Mouse (Mus musculus) neural tube, embryonic 15.5 days (tissue): ENCODE measurements around the gene Trim56. TPM values are rescaled to one million over a fixed set of nuclear protein-coding genes. Genes with fewer than 3 reads are reported as not detected.

Source experiments
- ATAC-seq: fragments of 200-750 bp; cut with Nextera tagmentation; 2 replicates; pipeline ENCODE4 v1.8.0; 2017; ENCODE audit warnings: mild to moderate bottlenecking, moderate TSS enrichment, moderate library complexity; ENCODE audit not compliant: low FRiP score
- H3K27ac ChIP-seq: fragments of 300-500 bp; sonication (generic); replicated peaks from 2 replicates; pipeline ENCODE4 v1.5.1; 2015; ENCODE audit warnings: mild to moderate bottlenecking, inconsistent platforms
- H3K27me3 ChIP-seq: fragments of 300-500 bp; sonication (generic); replicated peaks from 2 replicates; pipeline ENCODE4 v1.6.1; 2015; ENCODE audit warnings: inconsistent platforms
- H3K36me3 ChIP-seq: fragments of 300-500 bp; sonication (generic); 2 replicates; pipeline ENCODE4 v1.6.1; 2015; ENCODE audit warnings: inconsistent platforms
- H3K4me1 ChIP-seq: fragments of 300-500 bp; sonication (generic); 2 replicates; pipeline ENCODE4 v1.6.1; 2015; ENCODE audit warnings: inconsistent platforms
- H3K4me2 ChIP-seq: fragments of 300-500 bp; sonication (generic); 2 replicates; pipeline ENCODE4 v1.6.1; 2015; ENCODE audit warnings: inconsistent platforms, mild to moderate bottlenecking, moderate library complexity
- H3K4me3 ChIP-seq: fragments of 300-500 bp; sonication (generic); replicated peaks from 2 replicates; pipeline ENCODE4 v1.5.1; 2015; ENCODE audit warnings: mild to moderate bottlenecking, inconsistent platforms
- H3K9ac ChIP-seq: fragments of 300-500 bp; sonication (generic); replicated peaks from 2 replicates; pipeline ENCODE4 v1.6.1; 2015; ENCODE audit warnings: mild to moderate bottlenecking, inconsistent platforms
- H3K9me3 ChIP-seq: fragments of 300-500 bp; sonication (generic); replicated peaks from 2 replicates; pipeline ENCODE4 v1.6.1; 2016; ENCODE audit warnings: inconsistent platforms
- WGBS: fragments of 180-500 bp; shearing (Covaris S2); methylation state at CpG from one replicate; pipeline ENCODE4 v1.1.7; 2015; ENCODE audit warnings: mixed read lengths; 5-methylcytosine and 5-hydroxymethylcytosine counted together
- polyA plus RNA-seq: library from polyadenylated mRNA; unstranded; fragments of >200 nt; fragmentation: Nextera tagmentation; extraction: Ambion mirVana; gene quantifications from 2 replicates; pipeline ENCODE4 v1.2.1, GENCODE M21; 2015

The Trim56 gene
- polyA plus RNA-seq, 1 experiment from 2014 or later: 2.4 TPM

- H3K27ac ChIP-seq: no peak overlapping the region
- H3K9ac ChIP-seq: no peak overlapping the region
- H3K27me3 ChIP-seq: no peaks in the 10 kb centered on the region
- no peaks in the 10 kb centered on the region for H3K36me3 ChIP-seq
- H3K9me3 ChIP-seq: no peaks in the 10 kb centered on the region
- peak overlapping the region; percentile 30; the same call in 1 of the 2 replicates for H3K4me2 ChIP-seq
- no peak overlapping the region for H3K4me3 ChIP-seq
- 7% methylated on average over 6 of the region's 6 CpGs for WGBS
- peaks cover 5% of the 10 kb centered on the region for H3K4me1 ChIP-seq
- ATAC-seq: peak; percentile 35; the same call in 1 of the 2 replicates
These were observed 9.0 kb downstream of the Trim56 start for GRCm38 (mm10) chr5:137107024-137107423.

DNA sequence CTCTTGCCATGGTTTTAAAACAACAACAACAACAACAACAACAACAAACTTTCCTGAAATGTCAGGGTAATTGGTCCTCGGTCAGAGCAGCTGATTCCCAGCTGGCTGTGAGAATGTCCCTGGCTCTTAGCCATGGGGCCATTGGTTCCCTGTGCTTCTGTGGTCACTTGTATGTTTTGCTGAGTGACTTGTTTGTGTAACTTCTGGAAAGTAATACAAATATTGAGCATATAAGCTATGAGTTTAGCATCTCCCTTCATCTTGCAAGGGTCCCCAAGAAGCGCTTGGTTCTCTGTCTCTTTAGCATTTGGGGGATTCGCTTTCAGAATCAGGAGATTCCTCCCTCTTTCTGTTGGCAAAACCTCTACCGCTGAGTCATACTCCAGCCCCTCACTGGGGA lies 9.6 kb downstream of the Trim56 start:
- H3K9me3 ChIP-seq: no peaks in the 10 kb centered on the region

GRCm38 (mm10) chr5:137103969-137104368 lies 12.0 kb downstream of the Trim56 start:
- Histone ChIP-seq H3K4me3 (no peak overlapping the region), H3K27ac (no peak overlapping the region), H3K9ac (no peak overlapping the region), H3K36me3 (no peaks in the 10 kb centered on the region), H3K4me1 (peaks cover 5% of the 10 kb centered on the region), H3K4me2 (no peak overlapping the region), H3K9me3 (no peaks in the 10 kb centered on the region), H3K27me3 (no peaks in the 10 kb centered on the region)
- WGBS: 95% methylated on average over 2 of the region's 2 CpGs
- no peak for ATAC-seq

More for the DNA sequence above, 9.6 kb downstream of the Trim56 start:
- Histone ChIP-seq H3K4me1 (peaks cover 5% of the 10 kb centered on the region), H3K9ac (no peak overlapping the region), H3K36me3 (no peaks in the 10 kb centered on the region), H3K4me2 (no peak overlapping the region), H3K4me3 (no peak overlapping the region), H3K27me3 (no peaks in the 10 kb centered on the region), H3K27ac (no peak overlapping the region)
- ATAC-seq: no peak
- WGBS: 79% methylated on average over 4 of the region's 4 CpGs

DNA sequence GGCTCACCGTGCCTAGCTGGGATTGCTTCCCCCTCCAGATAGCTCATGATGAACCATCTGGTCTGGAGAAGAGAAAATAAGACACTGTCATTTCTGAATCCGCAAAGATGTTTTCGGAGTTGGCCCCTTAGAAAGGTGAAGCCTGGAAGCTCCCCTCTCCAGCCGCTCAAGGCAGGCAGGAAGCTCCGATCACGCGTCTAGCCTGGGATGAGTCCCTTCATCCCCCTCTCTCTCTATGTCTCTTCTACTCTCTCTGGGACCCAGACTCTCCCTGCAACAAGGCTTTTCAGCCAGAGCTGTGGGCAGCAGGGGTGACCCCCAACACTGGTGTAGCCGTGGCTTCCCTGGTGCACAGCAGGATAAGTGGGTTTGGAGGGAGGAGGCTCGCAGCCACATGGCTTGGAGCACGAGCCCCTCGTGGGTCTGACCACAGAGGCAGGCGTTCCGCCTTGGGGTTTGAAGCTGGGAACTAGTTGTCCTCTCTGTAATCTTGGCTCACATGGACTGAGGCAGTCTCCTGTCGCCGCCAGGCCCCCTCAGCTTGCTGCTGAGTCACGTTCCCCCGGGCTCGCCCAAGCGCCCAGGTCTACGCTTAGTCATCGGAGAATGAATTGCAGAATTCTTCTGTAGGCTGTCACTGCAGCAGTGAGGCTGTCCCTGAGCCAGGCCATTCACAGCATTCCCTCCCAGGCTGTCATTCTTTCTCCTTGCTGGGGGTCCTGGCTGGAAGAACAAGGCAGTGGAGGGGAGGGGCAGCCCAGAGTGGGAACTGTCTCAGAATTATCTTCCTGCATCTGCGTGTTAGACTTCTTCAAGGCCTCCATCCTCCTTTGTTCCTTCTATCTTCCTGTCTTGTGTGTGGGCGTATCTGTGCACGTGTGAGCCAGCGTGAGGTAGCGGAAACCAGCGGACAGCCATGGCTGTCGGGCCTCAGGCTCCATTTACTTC lies 13.2 kb downstream of the Trim56 start:
- H3K4me3 ChIP-seq: no peak overlapping the region
- H3K27me3 ChIP-seq: no peaks in the 10 kb centered on the region
- peaks cover 5% of the 10 kb centered on the region for H3K4me1 ChIP-seq
- no peak for ATAC-seq
- no peaks in the 10 kb centered on the region for H3K9me3 ChIP-seq
- H3K27ac ChIP-seq: no peak overlapping the region
- 75% methylated on average over 28 of the region's 28 CpGs for WGBS
- H3K9ac ChIP-seq: no peak overlapping the region
- no peaks in the 10 kb centered on the region for H3K36me3 ChIP-seq
- H3K4me2 ChIP-seq: no peak overlapping the region

DNA sequence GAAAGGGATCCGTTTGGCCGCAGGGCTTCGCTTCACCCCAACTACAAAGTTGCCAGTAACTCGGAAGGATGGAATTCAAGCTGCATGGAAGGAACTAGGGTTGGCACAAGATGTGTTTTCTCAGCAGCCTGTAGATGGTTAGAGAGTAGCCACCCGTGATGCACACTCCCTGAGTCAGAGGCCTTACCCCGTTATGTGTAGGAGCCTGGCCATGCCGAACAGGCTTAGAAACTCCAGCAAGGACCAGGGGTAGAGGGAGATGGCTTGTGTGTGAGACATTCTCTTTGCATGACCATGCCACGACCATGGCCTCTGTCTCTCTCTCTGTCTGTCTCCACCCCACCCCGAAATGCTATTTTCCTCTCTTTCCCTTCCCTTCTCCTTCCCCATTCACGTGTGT lies 13.9 kb downstream of the Trim56 start:
- H3K4me3 ChIP-seq: no peak overlapping the region
- peaks cover 5% of the 10 kb centered on the region for H3K4me1 ChIP-seq
- H3K27ac ChIP-seq: no peak overlapping the region
- WGBS: 80% methylated on average over 10 of the region's 10 CpGs
- no peak overlapping the region for H3K4me2 ChIP-seq
- no peaks in the 10 kb centered on the region for H3K27me3 ChIP-seq
- H3K36me3 ChIP-seq: no peaks in the 10 kb centered on the region
- H3K9ac ChIP-seq: no peak overlapping the region
- no peak for ATAC-seq
- H3K9me3 ChIP-seq: no peaks in the 10 kb centered on the region

- H3K4me2 ChIP-seq: no peak overlapping the region
- no peaks in the 10 kb centered on the region for H3K9me3 ChIP-seq
- H3K4me1 ChIP-seq: no peaks in the 10 kb centered on the region
- ATAC-seq: no peak
- no peaks in the 10 kb centered on the region for H3K36me3 ChIP-seq
- H3K4me3 ChIP-seq: no peak overlapping the region
- H3K27ac ChIP-seq: no peak overlapping the region
- no peak overlapping the region for H3K9ac ChIP-seq
- no peaks in the 10 kb centered on the region for H3K27me3 ChIP-seq
- WGBS: 74% methylated on average over 4 of the region's 4 CpGs
These were observed 15.3 kb downstream of the Trim56 start for GRCm38 (mm10) chr5:137100660-137101059.

GRCm38 (mm10) chr5:137098418-137098817 lies 17.6 kb downstream of the Trim56 start:
- WGBS: 79% methylated on average over 11 of the region's 11 CpGs
- no peak overlapping the region for H3K4me3 ChIP-seq
- ATAC-seq: no peak

DNA sequence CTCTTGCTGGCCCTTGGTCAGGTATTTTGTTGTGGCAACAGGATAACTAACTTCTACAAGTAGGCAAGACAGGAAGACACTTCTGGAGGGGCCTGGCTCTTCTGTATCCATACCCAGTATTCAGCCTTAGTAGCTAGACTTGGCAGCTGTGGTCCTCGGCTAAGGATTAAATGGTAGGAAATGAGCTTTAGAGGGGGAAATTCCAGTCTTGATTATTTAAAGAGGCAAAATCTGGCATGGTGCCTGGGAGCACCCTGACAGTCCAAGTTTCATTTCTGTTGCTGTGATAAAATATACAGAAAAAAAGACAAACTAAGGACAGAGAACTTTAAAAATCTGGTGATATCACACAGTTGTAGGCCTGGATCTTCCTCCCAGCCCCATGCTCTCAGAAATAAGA lies 20.0 kb downstream of the Trim56 start:
- no peaks in the 10 kb centered on the region for H3K27me3 ChIP-seq
- no peak for ATAC-seq
- no peak overlapping the region for H3K27ac ChIP-seq
- H3K4me1 ChIP-seq: no peaks in the 10 kb centered on the region
- no peak overlapping the region for H3K9ac ChIP-seq
- no peak overlapping the region for H3K4me3 ChIP-seq
- WGBS: 62% methylated on average over 1 of the region's 1 CpGs
- H3K9me3 ChIP-seq: no peaks in the 10 kb centered on the region
- H3K36me3 ChIP-seq: no peaks in the 10 kb centered on the region
- no peak overlapping the region for H3K4me2 ChIP-seq

More at GRCm38 (mm10) chr5:137098418-137098817, 17.6 kb downstream of the Trim56 start:
- H3K36me3 ChIP-seq: no peaks in the 10 kb centered on the region
- H3K4me1 ChIP-seq: no peaks in the 10 kb centered on the region
- no peaks in the 10 kb centered on the region for H3K9me3 ChIP-seq
- H3K27me3 ChIP-seq: no peaks in the 10 kb centered on the region
- no peak overlapping the region for H3K27ac ChIP-seq
- no peak overlapping the region for H3K9ac ChIP-seq
- H3K4me2 ChIP-seq: no peak overlapping the region

DNA sequence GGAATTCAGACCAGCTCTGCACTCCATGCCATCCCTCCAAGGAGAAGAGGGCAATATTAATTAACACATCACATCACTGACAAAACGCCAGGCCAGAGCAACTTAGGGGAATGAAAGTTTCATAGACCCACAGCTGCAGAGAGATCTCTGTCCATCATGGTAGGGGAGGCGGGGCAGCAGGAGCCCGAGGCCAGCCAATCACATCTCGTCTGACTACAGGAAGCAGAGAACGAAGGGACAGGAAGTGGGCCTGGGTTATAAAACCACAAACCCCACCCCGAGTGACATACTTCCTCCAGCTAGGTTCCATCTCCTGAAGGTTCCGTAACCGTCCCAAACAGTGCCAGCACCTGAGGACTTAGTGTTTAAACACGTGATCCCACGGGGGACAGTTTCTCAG lies 20.9 kb downstream of the Trim56 start:
- WGBS: 89% methylated on average over 10 of the region's 10 CpGs
- Histone ChIP-seq H3K4me3 (no peak overlapping the region), H3K4me1 (no peaks in the 10 kb centered on the region), H3K27ac (no peak overlapping the region), H3K36me3 (no peaks in the 10 kb centered on the region), H3K27me3 (no peaks in the 10 kb centered on the region), H3K9ac (no peak overlapping the region), H3K9me3 (no peaks in the 10 kb centered on the region), H3K4me2 (no peak overlapping the region)
- ATAC-seq: no peak

DNA sequence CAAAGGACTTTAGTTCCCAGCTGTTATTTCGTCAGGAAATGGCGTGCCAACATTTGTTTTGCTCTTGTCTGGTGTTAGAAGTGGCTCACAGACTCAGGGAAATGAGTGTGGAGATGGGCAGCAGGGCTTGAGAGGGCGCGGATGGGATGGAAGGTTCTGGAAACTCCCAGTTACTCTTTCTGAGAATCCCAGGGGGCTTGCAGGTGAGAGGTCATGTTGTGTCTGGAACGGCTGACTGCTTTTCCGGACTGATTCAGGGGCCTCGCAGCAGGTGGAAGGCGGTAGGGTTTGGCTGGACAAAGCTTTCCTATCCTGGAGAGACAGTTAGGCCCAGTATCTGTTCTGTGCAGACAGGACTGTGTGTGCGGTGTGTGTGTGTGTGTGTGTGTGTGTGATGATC lies 22.3 kb downstream of the Trim56 start:
- no peak for ATAC-seq
- Histone ChIP-seq H3K36me3 (no peaks in the 10 kb centered on the region), H3K27ac (no peak overlapping the region)

DNA sequence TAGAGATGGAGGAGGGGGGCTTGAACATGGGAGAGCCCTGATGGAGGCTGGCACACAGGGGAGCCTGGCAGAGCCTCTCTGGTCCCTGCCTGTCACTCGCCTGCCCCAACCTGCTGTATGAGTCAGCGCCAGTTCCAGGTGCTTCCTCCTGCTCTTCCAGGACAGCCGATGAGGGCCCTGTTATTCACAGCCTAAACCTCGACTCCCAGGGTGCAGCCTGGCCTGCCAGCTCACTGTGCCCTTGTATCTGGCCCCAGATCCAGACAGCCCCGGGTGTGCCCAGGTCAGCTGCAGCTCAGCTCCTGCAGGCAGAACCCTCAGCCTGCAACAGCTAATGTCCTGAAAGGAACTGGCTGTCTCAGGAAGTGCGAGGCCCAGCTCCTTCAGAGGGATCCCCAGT lies 24.4 kb downstream of the Trim56 start:
- WGBS: 65% methylated on average over 6 of the region's 6 CpGs
- H3K27me3 ChIP-seq: no peaks in the 10 kb centered on the region
- H3K4me1 ChIP-seq: no peaks in the 10 kb centered on the region
- no peak overlapping the region for H3K9ac ChIP-seq
- no peaks in the 10 kb centered on the region for H3K36me3 ChIP-seq
- H3K27ac ChIP-seq: no peak overlapping the region
- ATAC-seq: no peak
- no peaks in the 10 kb centered on the region for H3K9me3 ChIP-seq
- no peak overlapping the region for H3K4me3 ChIP-seq
- H3K4me2 ChIP-seq: no peak overlapping the region

More for the DNA sequence above, 22.3 kb downstream of the Trim56 start:
- no peaks in the 10 kb centered on the region for H3K9me3 ChIP-seq
- H3K4me3 ChIP-seq: no peak overlapping the region
- H3K9ac ChIP-seq: no peak overlapping the region
- no peaks in the 10 kb centered on the region for H3K4me1 ChIP-seq
- H3K27me3 ChIP-seq: no peaks in the 10 kb centered on the region
- no peak overlapping the region for H3K4me2 ChIP-seq
- 75% methylated on average over 9 of the region's 9 CpGs for WGBS

DNA sequence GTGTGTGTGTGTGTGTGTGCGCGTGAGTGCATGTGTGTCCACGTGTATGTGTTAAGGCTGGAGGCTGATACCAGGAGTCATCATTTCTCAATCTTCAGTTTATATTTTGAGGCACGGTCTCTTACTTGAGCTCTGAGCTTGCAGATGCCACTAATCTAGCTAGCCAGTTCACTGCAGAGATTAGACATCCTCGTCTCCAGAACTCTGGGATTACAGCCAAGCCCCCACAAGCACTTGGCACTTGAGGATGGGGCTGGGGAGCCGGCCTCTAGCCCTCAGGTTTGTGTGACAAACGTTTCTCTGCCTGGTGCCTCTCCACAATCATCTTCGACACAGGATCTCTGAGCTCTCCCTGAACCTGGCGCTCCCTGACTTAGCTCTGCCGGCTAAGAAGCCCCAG lies 25.1 kb downstream of the Trim56 start:
- Histone ChIP-seq H3K9ac (no peak overlapping the region), H3K4me1 (no peaks in the 10 kb centered on the region), H3K9me3 (no peaks in the 10 kb centered on the region), H3K4me3 (no peak overlapping the region), H3K27me3 (no peaks in the 10 kb centered on the region), H3K27ac (no peak overlapping the region), H3K4me2 (no peak overlapping the region), H3K36me3 (no peaks in the 10 kb centered on the region)
- ATAC-seq: no peak
- 78% methylated on average over 10 of the region's 10 CpGs for WGBS
